Mouse (Mus musculus): ENCODE data around the gene Lnx1. TPM values are rescaled to one million over a fixed set of nuclear protein-coding genes. Genes with fewer than 3 reads are reported as not detected.

Lnx1 gene
- total RNA-seq (2021): 1 to 10 TPM; 5.9 to 7.8 TPM
- long read RNA-seq, experiment 1, transcript Lnx1-205 (10 exons, 2,259 nt): major isoform, 7 of 10 reads
- long read RNA-seq, experiment 1, partial matches to known transcripts: 1 of 10 reads
- long read RNA-seq, experiment 1, other reads (novel, unspliced or antisense): 2 of 10 reads
- long read RNA-seq, experiment 2, transcript Lnx1-205 (10 exons, 2,259 nt): major isoform, 9 of 12 reads
- long read RNA-seq, experiment 2, partial matches to known transcripts: 0 of 12 reads
- long read RNA-seq, experiment 2, other reads (novel, unspliced or antisense): 3 of 12 reads

DNA sequence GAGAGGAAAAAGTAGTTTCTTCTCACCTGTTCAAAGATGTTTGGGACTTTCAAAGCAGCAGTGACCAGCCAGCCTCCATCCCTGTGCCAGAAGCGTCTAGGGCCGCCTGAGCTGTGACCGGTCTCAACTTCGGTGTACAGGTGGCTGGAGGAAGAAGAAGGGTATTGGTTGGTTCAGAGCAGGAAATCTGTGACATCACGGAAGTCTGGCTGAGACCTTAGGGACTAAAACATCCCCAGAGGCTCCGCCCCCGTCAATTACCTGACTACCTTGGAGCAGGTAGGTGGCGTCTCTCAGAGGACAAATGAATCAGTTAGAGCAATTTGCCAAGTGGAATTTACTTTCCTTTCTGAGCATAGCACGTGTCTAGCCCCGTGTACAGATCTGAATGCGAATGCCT lies at the start of gene Lnx1:
Gene Lnx1, minus strand, starts transcription at position 147 of the 400 bp plus-strand sequence.
- intact Hi-C loops (cut with DNase I): loop anchor here (10.0 kb wide), 1 partner anchor 452 kb away; the partner anchor contains the start of gene Pdgfra

DNA sequence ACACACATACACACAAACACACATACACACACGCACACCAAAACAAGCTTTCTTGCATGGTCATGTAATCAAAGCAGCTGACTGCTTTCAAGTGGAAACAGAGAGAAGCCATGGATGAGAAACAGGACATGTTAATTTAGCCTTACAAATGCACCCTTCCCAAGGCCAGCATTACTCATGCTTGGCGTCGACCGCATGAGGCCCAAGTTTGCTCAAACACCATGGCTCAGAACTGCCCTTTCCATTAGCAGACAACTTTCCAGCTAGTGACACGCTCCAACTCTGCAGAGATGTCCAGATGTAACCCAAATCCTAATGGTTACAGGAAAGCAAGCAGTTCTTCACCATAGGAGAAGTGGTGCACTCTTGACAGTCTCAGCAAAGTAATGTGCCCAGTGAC lies 47.8 kb upstream of the Lnx1 start:
- peak; percentile 27 to 43 for DNase-seq
- intact Hi-C loops (cut with DNase I): no loop called here

More for the DNA sequence above, at the start of gene Lnx1:
- no peak for DNase-seq

DNA sequence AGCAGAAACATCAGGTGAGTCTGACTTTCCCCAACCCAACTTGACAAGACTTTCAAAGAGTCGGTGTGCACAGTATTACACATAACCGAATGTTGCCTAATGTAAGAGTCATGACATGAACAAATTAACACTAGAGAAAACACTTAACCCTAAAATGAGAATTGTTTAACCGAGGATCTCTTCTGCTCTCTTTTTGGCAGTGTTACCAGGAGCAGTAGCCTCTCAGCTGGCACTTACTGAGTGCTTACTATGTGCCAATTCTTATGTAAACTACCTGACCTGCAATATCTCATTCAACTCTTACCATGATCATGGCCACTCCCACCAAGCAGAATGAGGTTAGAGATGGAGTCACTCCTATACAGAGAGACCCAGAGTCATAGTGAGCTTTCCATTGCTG lies 44.8 kb upstream of the Lnx1 start:
- no peak for DNase-seq
- intact Hi-C loops (cut with DNase I): no loop called here

DNA sequence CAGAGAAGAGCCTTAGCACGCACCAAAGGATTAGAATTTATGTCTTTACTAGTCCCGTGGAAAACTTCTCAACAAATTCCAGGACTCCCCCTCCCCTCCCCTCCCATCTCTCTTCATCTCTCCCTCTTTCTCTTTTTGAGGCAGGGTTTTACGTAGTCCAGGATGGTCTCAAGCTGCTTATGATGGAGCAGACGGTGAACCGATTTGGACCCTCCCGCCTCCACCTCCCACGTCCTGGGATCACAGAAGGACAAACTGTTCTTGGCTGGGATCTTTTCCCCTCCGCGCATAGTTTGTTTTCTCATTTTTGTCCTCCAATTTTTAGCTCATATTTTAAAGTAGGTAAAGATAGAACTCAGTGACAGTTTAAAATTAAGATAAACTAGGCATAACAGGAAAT lies 38.2 kb upstream of the Lnx1 start:
- DNase-seq: no peak
- intact Hi-C loops (cut with DNase I): no loop called here

DNA sequence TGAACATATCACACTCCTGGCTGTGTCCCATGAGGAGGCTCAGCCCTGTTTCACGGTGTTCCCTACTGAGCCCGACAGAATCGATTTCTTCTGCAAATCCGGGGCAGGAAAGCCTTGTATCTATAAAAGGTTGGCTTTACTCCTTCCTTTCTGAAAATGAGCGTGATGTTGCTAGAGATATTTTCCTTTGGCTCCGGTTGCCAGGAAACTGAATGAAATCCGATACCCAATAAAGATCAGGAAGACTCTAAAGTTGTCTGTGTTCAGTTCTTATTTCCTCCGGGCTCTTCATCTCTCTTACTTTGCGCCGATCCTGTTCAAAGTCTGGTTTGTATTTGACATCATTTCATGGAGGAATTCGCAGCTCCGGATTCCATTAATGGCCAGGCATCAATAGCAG lies 36.7 kb upstream of the Lnx1 start:
- DNase-seq: no peak
- intact Hi-C loops (cut with DNase I): no loop called here

DNA sequence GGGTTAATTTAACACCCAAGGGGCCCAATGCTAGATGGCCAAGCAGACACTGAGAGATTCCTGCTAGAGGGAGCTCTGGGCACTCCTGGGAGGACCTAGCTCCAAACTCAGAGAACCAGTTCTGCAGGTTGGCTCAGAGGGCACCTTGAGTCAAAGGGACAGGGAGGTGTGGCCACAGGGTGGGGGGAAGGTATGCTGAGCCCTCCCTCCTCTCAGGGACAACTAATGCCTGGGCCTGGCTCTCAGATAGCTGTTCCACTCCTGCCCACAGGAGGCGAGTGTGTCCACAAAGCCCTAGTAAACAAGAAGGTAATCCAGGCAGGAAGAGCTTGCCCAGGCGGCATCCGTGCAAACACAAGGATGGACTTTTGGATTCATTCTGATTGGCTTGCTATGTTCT lies 35.6 kb upstream of the Lnx1 start:
- intact Hi-C loops (cut with DNase I): no loop called here
- no peak for DNase-seq

DNA sequence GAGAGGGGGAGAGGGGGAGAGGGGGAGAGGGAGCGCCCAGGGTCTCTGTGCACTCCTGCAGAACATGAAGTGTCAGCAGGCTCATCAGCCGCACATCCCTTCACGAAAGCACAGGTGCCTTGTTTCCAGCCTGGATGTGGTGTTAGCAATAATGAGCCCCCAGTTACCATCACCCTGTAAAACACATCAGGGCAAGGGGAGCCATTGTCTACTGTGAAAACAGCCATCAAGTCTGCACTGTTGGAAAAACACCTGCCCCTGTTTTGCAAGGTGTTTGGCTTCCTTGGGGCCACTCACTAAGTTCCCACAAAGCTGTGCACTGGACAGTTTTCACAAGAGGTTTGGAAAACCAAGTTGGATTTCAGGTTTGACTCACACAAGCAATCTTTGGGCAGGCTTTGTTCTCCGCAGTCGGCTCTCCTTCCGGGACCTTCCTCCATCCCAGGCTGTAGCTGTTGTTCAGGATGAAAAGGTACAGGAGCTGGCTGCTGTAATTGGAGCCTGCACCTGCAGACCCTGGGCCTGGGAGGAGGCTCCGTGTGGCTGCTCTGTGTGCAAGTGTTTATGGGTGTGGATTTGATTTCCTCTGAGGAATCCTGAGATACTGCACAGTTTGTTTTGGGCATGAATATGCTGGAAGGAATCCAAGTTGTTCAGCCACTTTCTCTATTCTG lies 31.3 kb upstream of the Lnx1 start:
- intact Hi-C loops (cut with DNase I): no loop called here
- no peak for DNase-seq

DNA sequence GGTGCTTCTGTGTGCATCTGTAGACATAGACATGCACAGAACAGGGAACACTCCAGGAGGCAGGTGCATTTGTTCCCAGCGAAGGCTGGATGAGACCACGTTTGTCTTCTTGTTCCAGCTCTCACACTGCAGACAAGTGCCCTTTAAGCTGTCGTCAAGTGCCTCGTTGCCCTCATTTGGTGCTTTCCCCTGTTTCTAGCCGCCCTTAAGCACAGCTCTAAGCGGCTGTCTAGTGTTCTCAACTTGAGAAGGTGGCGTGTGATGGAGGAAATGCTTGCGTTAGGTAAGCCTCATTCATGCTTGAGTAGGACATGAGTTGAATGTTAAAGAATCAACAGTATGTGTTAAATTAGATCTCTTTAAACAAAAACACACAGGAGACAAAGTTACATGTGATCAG lies 29.9 kb upstream of the Lnx1 start:
- no peak for DNase-seq
- intact Hi-C loops (cut with DNase I): no loop called here

DNA sequence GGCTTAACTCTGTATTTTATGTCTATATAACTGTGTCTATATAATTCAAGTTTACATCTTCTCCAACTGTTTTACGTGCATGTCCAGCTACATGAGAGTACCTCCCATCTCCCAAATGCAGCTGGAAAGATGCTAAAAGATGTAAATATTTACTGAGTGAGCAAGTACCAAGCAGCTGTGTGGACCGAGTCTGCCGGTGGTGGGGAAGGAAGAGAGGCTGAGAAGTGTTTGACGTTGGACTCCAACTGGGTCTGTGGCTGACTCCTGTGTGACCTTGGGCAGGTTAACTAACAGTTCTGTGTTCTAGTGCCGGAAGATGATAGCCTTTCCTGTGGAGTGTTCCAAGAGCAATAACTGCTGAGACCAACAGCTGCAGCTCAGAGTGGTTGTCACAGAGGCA lies 27.9 kb upstream of the Lnx1 start:
- intact Hi-C loops (cut with DNase I): no loop called here

DNA sequence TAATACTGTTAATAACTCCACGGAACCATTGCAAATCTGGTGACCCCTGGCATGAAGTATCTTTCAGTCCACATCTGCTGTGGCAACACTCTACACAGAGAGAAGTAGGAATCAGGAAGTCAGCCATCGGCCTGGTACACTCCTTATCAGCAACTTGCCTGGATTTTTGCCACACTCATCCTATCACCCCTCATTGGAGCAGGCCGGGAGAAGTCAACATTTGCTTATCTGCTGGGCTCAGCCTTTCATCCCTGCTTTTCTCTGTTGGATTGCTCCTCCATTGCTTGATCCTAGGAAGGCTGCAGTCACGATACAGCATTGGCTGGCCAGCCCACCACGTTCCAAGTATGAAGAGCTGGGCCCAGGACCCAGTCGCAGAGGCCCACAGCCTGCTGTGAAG lies 26.9 kb upstream of the Lnx1 start:
- intact Hi-C loops (cut with DNase I): no loop called here
- peak in 1 of 2 experiments; percentile 30 for DNase-seq

More for the DNA sequence above, 27.9 kb upstream of the Lnx1 start:
- DNase-seq: no peak

DNA sequence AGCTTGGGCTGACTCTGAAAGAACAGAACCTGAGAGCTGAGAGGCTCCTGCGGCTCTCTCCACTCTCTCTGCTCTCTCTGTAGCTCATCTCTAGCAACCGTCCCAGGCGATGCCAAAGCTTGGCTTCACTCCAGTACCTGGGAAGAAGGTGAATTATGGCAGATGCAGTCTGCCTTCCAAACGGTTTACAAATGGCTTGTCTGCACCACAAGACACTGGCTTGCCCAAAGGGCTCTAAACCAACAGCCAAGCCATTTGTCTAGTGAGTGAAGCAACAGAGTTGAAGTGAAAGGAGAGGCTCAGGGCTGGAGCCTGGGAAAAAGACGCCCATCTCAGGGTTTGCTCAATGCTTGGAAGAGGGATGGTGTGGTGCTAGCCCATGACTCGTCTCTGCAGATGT lies 25.5 kb upstream of the Lnx1 start:
- DNase-seq: no peak
- intact Hi-C loops (cut with DNase I): no loop called here

DNA sequence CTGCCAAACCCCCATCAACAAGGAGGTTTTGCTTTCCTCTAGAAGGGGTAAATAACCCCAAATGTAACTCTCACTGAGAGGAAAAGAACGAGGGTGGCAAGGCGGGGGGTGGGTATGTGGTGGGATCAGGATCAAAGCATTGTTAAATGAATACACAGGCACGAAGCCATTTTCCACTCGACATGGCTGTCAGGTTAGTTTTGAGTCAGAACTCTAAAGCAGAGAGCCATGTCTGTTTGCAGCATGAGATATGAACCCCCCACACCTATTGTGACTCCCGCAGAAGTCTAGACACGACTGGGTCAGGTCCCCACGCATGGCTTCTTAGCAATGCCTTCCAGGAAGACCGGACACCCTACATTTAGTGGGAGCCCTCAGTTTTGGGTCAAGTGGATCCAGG lies 24.6 kb upstream of the Lnx1 start:
- intact Hi-C loops (cut with DNase I): no loop called here
- no peak for DNase-seq

DNA sequence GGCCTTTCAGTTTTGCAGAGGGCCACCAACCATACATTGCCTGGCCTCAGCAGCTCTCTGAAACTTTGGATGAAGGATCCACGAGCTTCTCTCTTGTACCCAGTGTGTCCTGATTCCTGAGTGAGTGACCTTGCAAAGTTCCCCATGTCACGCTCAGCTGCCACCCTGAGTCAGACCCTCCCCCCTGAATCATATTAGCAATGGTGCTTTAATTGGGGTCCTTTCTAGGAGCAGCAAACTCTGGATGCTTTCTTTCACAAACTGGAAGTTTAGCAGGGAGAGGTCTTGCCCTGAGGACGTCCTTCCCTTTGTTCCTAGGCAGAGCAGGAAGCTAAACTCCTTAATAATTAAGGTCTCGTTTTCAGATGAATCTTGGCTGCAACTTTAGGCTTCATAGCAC lies 22.8 kb upstream of the Lnx1 start:
- intact Hi-C loops (cut with DNase I): no loop called here

DNA sequence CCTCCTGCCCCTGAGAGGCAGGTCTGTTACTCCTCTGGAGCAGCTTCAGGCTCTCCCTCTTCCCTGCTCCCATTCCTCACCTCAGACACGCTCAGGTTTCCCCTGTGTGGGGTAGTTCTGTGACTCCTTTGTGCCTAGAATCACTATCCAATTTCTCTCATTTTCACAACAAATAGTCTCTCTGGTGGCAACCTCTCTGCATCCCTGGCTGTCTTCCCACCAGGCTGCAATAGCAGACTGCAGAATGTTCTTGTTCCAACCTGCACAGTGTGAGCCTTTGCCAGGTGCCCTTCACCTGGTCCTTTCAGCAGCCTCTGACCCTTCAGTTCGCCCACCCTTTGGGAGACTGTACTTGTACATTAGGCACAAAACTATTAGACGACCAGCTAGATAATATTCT lies 19.1 kb upstream of the Lnx1 start:
- DNase-seq: no peak
- intact Hi-C loops (cut with DNase I): no loop called here

More for the DNA sequence above, 22.8 kb upstream of the Lnx1 start:
- no peak for DNase-seq

DNA sequence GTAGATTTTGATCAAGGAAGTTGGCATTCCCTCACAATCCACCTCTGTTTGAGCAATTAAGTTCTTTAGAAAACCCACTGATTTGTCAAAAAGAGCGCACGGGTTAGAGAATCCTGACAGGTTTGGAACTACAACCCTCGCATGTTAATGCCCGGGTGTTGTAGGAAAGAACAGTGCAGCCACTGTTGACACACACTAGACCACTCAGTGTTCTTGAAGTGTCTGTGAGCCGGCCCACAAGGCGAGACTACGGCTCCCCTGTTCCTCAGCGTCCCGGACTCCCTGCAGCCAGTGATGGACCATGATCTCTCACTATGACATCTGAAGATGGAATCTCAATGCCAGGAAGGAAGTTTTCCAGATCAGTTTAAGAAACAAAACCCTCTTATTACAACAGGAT lies 17.9 kb upstream of the Lnx1 start:
- DNase-seq: no peak
- intact Hi-C loops (cut with DNase I): no loop called here

DNA sequence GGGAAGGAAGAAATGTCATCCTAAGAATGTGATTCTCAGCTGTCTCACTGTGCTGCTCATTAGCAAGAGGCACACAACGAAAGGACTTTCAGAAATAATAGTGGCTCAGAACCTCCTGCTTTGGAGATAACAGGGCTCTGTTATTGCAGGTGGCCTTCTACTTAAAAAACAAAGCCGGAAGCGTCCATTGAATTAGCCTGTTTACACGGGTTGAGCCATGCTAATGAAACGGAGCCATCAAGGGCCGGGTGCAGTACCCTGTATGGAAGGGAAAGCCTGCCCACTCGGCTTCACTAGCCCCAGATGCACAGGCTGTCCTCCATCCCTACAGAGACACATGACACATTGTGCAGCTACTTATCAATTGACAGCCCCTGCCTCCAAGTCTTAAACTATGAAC lies 13.5 kb upstream of the Lnx1 start:
- intact Hi-C loops (cut with DNase I): loop anchor here (5.0 to 10.0 kb wide), 2 partner anchors 76 to 401 kb away; no protein-coding TSS in a partner anchor
- DNase-seq: peak in 1 of 2 experiments; percentile 13

DNA sequence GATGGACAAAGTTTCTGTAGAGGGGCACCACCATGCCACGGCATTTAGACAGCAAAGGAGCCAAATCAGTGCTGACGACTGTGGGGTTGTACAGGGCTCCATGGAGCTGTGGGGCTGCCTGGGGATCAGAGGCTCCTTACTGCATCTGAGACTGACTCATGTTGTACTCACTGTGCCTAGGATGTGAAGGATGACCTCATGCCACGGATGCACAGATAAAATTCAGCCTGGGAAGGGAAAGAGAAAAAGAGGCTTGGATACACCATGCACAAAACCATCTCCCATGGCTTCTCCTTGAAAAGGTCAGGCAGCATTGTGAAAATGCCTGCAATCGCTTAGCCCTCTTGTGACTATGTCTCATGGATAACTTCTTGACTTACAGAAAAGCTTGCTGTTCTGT lies 10.1 kb upstream of the Lnx1 start:
- no peak for DNase-seq
- intact Hi-C loops (cut with DNase I): loop anchor here (10.0 kb wide), 1 partner anchor 398 kb away; no protein-coding TSS in a partner anchor

DNA sequence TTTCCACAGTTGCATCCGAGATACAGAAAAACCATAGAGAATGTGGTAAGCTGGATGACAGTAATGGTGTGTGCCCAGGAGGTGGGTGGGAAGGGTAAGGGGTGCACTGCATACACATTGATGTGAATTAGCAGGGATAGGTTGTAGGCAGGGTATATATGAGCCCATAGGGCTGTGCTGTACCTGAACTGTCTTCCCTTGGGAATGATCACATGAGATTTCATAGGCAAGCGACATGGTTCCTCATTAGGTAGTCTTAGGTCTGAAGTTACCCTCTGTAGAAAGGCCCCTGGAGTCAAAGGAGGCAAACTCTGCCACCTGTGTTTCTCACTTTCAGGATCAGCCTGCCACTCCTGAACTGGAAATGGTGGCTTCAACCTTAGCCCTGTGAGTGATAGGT lies 9.3 kb upstream of the Lnx1 start:
- no peak for DNase-seq
- intact Hi-C loops (cut with DNase I): loop anchor here (10.0 kb wide), 1 partner anchor 397 kb away; no protein-coding TSS in a partner anchor

DNA sequence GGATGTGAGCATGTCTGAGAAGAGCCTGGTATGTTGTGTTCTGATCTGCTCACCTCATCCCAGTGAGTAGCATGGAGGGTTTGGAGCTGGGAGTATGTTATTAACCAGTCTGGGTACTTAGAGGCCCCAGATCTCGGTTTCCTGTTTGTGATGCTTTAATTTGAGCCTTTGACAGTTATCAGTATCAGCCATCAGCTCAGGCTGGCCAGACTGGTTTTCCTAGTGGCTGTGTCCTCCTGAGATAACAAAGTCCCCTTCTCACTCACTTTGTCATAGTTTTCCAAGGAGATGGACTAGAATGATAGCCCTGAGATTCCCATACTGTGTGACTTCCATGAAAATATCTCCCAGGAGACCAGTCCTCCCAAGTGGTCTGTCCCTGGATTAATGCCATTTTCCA lies 8.3 kb upstream of the Lnx1 start:
- no peak for DNase-seq

DNA sequence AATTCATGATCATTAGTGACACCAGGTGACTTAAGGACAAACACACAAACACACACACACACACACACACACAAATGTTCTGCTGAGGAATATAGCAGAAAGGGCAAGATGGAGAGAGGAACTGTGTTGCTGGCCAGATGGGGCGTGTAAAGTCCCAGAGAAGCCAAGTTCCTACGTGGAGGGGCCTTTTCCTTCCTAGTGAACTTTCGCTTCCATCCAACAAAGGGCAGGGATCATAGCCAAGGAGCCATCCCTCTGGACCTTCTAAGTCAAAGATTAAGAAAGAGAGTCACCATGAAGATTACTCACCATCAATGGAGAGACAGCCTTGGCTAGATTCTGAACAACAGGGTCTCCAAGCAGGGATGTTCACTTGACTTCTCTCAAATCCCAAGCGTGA lies 7.5 kb upstream of the Lnx1 start:
- peak in 1 of 2 experiments; percentile 14 for DNase-seq
- intact Hi-C loops (cut with DNase I): loop anchor here (10.0 kb wide), 1 partner anchor 395 kb away; no protein-coding TSS in a partner anchor

More for the DNA sequence above, 8.3 kb upstream of the Lnx1 start:
- intact Hi-C loops (cut with DNase I): loop anchor here (10.0 kb wide), 1 partner anchor 396 kb away; no protein-coding TSS in a partner anchor

DNA sequence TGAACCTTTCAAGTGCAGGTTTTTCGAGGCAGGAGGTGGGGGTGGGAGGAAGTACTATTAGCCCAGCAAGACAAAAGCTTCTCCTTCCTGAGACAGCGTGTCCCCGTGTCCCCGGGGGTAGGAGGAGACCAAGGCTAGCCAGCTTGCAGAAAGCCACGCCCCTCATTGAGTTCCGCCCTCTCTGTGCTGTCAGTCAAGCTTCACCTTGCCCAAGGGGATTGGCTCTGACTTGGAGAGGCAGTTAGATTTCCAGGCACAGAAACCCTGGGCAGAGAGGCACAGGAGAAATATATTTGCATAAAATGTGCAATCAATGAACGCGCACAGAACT lies 1.7 kb upstream of the Lnx1 start:
- intact Hi-C loops (cut with DNase I): loop anchor here (10.0 kb wide), 1 partner anchor 450 kb away; the partner anchor contains the start of gene Pdgfra
- DNase-seq: peak; percentile 78 to 85
